Mouse (Mus musculus): ENCODE measurements around the gene Rhot1.
"Not testable (repeated sequence)": the region's sequence is repeated elsewhere in the genome, so short reads cannot be mapped to it uniquely, and the experiment has no call there.

The Rhot1 gene

DNA sequence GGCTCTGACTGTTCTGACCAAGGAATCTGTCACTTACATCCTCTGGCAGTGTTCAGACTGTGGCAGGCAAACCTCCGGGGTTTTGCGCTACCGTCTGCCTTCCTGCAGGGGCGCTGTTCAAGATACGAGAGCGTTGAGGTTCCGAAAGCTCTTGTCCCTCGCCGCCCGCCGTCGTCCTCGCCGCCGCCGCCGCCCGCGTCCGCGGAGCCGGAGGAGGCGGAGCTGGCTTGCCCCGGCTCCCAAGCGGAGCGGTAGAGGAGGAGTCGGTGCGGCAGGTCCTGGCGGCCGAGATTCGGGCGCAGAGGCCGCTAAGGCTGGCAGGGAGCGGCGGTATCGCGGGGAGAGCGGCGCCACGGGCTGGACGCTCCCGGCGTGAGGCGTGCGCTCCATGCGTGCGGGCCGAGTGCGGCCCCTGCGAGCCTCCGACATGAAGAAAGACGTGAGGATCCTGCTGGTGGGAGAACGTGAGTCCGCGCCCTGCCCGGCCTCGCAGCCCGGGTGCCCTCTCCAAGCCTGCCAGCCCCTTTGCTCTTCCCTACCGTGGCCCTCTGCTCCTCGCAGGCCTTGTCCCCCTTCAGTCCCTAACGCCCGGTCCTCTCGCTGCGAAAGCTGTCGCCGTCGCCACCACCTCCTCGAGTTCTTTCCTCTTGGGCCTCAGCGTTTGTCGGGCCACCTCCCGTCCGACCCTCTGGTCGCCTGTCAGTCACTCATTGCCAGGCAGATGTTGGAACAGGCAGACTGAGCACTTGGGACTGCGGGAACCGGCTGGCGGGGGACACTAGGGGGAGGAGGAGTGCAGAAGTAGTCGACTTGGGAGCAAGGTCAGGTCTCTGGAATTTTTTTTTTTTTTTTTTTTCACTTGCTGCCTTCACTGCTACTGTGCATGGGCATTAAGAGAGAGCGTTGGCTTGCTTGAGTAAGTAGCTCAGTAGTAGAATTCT lies at the start of gene Rhot1:
Gene Rhot1, plus strand, starts transcription at position 160 of the 941 bp plus-strand sequence.
- peak; percentile 94 for DNase-seq (ENCODE audit: low spot score)

DNA sequence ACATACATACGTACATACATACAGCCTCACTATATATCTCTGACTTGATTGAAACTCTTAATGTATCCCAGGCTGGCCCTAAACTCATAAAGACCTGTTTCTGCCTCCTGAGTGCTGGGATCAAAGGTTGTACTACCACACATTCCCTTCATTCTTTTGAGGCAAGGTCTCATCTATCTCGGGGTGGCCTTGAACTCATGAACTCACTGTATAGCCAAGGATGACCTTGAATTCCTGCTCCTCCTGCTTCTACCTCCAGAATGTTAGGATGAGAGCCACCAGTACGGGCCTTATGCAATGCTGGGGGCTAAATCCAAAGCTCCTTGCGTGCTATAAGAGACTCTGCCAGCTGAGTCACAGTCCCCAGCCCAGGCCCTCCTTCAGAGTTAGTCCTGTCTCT lies 47.8 kb upstream of the Rhot1 start:
- no peak for DNase-seq (ENCODE audit: low spot score)

DNA sequence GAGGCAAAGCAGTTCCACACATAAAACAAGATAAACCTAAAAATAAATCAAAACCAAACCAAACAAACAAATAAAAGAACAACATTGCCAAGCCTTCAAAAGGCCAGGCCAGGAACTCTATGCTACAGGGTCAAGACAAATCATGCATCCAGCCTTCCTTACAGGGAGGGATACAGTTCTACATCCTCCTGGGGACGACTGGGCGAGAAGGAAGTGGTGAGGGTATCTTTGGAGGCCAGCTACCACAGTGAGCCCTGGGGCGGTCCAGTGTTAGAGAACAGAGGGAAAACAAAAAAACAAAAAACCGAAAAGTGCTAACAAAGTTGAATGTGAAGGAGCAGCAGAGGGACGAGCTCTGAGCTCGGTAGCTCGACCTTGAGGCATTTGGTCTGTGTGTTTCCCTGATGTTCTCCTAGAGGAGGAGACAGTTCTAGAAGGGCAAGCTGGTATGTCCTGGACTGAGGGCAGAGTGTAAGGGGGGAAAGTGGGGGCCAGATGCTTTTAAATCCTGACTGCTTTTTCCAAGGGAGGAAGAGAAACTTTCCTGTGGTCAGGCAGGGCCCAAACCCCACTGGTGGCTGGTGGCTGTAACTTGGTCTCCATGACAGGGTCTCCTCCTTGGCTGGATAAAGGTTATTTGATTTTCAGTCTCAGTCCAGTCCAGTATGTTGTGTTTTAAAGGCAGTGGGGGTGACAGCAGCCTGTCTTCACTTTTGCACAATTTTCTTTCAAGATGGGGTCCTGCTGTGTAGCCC lies 45.3 kb upstream of the Rhot1 start:
- DNase-seq (ENCODE audit: low spot score), result no peak

DNA sequence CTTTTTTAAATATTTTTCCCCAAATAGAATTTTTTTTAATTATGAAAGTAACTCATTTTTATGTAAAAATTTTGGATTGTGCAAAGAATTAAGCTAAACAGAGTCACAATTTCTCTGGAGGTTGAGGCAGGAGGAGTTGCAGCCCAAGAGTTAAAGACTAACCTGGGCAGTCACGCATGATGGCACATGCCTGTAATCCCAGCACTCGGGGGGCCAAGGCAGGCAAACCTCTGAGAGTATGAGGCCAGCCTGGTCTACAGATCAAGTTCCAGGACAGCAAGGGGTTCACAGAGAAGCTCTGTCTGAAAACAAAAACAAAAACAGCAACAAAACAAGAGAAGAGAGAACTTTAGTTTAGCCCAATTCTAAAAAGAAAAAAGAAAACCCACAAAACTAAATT lies 44.6 kb upstream of the Rhot1 start:
- no peak for DNase-seq (ENCODE audit: low spot score)

DNA sequence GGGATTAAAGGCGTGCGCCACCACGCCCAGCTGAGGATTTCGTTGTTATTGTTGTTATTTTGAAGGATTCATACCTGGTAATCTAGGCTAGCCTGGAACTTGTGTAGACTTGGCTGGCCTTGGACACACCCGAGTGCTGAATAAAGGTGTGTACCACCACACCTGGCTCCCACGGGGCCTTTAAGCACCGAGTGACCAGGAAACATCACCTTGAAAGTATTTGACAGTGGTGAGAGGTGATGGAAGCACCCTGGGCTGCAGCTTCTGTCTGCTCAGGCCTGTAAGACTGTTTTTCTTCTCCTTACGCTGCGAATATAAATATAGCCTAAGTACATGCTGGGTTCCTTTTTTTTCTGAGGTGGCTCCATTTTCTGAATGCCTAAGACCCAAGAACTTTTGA lies 40.7 kb upstream of the Rhot1 start:
- DNase-seq (ENCODE audit: low spot score), result no peak

DNA sequence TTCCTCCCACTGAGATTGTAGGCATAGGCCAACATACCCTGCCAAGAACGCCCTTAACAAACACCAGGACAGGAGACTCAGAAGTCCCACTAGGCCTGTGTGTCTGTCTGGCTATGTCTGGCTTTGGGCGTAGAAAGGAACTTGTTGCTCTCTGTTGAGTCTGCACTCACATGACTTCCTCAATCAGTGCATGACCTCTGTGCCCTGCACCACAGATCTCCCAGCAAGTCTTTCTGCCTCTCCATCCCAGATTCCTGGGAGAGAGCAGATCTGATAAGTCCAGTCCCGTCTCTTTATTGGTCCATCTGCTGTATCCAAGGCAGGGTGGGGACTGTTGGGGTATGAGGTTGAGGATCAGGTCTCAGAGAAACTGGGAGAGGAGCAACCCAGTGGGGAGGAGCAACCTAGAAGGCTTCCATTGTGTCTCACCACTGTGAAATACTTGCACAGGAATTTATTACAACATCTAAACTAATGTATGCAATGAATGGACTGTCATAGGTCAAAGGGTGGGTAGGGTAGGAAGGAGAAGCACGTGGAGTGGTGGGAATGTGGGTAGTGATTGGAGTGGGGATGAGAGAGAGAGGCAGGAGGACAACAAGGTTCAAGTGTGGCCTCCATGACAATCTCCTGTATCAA lies 40.1 kb upstream of the Rhot1 start:
- no peak for DNase-seq (ENCODE audit: low spot score)

DNA sequence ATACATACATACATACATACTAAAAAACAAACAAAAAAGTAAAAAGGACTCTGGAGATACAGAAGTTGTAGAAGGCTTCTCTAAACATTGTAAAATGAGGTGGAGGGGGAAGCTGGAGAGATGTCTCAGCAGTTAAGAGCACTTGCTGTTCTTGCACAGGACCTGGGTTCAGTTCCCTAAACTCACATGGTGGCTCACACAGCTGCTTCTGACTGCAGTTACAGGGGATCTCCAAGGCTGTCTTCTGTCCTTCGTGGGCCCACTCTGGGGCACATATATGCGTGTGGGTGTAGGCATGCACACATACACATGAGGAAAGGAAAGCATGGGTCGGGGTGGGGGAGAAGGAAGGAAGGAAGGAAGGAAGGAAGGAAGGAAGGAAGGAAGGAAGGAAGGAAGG lies 39.2 kb upstream of the Rhot1 start:
- no peak for DNase-seq (ENCODE audit: low spot score)

DNA sequence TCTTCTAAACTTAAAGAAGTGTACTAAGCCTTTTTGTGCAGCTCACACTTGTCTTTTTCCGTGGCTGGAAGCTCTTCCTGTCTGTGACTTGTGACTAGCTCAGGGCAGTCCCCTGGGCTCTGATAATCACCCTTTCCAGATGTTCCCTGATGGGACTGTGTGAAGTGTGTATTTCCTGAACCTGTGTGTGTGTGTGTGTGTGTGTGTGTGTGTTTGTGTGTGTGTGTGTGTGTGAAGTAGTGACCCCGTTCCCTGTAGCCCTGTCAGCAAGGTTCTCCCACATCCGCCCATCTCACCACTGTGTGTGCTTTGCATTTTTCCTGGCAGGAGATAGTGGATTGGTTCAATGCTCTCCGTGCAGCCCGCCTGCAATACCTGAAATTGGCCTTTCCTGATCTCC lies 38.5 kb upstream of the Rhot1 start:
- DNase-seq (ENCODE audit: low spot score), result no peak

DNA sequence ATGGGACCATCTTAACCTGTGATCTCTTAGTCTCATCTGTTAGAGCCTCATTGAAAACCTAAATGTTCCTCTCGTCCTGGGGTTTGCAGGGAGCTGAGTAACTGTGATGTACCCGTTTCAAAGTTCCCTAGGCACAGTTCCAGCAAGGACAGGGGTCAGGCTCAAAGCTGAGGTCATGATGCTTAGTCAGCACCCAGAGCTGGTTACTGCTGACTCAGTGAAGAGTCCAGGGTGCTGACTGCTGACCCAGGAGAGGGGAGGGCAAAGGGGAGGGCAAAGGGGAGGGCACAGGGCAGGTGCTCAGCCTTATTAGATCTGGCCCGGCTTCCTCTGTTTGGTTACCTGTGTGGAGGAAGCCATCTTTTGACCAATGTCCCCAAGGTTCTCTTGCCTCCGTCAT lies 36.9 kb upstream of the Rhot1 start:
- no peak for DNase-seq (ENCODE audit: low spot score)

DNA sequence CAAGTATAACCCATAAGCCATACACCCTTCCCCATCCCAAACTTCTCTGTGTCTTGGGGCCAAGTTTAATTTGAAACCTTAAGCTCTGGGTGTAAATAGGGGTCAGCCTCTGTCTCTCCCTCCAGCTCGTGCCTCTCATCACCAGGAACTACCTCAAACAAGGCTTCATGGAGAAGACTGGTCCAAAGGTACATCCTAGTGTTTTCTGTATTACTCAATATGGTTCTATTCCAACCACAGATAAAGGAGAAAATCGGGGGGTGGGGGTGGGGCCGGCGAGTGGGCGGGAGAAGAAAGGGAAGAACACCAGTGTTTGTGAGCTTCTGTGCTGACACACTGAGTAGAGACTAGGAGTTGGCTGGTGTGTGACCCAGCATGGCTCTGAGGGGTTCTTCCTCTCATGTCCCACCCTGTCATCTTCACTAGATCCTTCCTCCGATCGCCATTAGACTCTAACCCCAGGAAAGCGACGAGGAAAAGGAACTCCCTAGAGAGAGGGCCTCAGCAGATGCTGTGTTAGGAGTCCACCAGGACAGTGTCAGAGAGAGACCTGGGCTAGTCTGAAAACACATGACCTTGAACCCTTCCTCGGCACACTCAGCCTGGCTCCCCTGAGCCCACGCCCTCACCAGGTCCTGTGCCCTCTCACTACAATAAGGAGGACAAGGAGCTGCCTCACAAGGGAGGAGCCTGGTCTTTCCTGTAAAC lies 34.7 kb upstream of the Rhot1 start:
- no peak for DNase-seq (ENCODE audit: low spot score)

DNA sequence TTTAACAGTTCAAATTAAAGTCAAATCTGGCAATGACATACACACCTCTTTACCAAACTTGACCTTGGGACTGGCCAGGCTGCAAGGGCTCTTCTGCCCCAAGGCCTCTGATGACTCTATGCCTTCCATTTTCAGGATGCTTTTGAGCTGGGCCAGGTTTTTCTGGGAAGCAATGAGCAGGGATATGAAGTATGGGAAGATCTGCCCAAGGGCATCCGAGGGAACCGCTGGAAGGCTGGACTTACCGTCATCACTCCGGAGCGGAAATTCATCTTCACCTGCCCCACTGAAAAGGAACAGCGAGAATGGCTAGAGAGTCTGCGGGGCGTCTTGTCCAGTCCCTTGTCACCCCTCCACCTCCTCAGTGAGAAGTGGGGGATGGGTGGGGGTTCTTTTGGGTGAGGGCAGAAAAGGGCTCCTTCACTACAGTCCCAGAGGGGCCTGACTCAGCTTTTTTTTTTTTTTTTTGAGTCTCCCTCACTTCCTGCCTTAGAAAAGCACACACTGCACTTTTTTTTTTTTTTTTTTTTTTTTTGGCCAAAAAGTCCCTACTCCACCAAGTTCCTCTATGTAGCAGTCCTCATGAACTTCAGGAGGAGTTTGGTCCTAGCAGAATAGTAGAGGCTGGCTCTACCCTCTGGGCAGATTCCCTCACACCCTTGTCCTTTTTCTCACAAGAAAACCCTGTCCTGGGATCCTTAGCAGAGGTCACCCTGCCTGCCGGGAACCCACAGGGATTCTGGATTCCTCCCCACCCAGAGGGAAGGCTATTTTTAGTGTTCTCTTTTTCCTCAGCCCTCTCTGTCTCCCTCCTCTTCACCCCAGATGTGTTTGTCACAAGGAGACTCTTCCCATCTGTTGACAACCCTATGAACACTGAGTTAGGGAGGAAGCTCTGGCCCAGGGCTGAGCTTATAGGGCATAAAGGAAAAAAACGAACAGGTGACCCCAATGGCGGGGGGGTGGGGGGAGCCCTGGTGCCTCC lies 31.6 kb upstream of the Rhot1 start:
- DNase-seq (ENCODE audit: low spot score), result no peak

DNA sequence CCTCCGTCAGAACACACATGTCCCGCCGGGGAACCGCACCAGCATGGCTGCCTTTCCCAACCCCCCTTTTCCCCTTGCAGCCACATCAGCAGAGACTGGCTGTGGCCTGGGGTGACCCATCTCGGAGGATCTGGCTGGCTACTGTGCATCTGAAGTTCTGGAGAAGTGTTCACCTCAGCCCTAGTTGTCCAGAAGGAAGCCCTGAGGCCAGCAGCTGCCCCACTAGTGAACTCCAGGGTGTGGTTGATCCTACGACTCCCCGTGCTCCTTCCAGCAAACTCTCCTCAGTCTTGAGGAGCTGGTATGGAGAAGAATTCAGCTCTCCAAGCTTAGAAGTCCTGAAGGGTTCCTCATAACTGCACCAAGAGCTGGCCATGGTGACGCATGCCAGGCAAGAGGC lies 30.5 kb upstream of the Rhot1 start:
- DNase-seq (ENCODE audit: low spot score), result no peak

DNA sequence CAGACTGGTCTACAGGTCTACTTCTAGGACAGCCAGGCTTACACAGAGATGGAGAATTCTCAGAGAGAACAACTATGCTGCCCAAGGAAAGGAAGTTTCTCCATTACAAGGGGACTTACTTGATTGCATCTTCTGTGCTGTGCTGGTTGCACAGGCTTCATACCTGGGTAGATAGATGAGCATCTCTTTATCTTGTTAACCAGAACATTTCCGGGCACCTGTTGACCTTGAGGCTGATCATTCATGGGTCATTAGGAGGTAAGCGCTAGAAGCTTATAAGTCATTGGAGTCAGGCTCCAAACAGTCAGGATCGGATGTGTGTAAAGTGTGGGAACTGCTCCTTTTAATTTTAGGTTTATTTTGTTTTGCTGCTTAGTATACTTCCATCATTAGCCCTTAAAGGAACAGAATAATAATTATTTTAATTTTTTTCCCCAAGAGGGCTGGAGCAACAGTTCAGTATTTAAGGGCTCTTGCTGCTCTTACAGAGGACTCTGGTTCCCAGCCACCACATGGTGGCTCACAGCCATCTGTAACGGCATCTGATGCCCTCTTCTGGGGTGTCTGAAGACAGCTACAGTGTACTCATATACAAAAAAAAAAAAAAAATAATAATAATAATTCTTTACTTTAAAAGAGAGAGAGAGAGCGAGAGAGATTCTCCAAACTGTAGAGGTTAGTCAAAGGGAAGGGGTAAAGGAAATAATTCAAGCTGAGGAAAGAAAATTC lies 27.6 kb upstream of the Rhot1 start:
- DNase-seq (ENCODE audit: low spot score), result no peak

DNA sequence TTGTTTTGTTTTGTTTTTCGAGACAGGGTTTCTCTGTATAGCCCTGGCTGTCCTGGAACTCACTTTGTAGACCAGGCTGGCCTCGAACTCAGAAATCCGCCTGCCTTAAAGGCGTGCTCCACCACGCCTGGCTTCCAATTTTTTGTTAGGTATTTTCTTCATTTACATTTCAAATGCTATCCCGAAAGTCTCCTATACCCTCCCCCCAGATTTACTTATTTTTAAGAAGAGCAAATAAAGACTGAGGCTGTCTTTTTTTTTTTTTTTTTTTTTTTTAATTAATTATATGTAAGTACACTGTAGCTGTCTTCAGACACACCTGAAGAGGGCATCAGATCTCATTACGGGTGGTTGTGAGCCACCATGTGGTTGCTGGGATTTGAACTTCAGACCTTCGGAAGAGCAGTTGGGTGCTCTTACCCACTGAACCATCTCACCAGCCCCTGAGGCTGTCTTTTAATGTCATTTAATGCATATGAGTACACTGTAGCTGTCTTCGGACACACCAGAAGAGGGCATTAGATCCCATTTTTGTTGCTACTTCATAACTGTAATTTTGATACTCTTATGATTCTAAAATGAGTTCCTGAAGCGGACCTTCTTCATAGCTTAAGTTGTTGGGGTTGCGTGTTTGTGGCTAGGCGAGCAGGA lies 25.6 kb upstream of the Rhot1 start:
- not testable (repeated sequence) for DNase-seq (ENCODE audit: low spot score)

DNA sequence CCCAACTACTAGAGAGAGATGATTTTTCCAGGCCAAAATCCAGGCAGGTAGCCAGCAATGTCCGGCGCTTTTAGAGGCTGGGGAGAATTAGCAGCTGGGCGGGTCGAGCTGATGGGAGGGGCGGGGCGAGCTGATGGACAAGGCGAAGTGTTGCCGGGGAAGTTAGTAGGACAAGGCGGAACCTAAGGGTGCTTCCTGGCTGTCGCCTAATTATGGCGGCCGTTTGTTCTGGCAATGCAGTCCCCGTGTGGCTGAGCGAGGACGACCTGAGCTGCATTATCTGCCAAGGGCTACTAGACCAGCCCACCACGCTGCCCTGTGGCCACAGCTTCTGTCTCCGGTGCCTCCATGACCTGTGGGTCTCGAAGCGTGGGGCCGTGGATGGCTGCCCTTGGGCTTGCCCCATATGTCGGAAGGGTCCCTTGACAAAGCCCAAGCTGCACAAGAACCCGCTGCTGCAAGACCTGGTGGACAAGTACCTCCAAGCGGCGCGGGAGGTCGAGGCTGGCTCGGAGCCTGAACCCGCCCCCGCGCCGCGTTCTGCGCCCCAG lies 25.0 kb upstream of the Rhot1 start, which contains the start of gene Rnf135:
Gene Rnf135, plus strand, starts transcription at position 147 of the 551 bp plus-strand sequence.
- DNase-seq (ENCODE audit: low spot score), result peak; percentile 82

DNA sequence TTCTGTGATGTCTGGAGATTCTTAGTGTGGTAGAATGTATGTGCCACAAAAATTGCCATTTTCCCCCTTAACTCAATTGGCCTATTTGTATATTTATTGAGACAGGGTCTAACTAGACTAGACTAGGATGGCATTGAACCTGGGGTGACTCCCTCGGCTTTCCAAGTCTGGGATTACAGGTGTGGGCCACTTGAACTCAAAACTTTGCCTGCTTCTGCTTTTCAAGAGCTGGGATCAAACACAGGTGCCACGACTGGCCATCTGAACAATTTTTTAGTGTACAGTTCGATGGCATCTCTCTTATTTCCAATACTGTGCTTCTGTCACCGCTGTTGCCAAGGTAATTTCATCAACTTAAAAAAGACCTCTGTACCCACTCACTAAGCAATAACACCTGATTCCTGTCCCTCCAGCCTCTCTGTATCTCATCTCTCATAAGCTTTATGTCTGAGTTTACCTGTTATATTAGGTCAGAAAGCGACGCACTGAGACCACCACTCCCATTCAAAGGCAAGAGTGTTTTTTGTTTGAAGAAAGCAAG lies 24.2 kb upstream of the Rhot1 start:
- no peak for DNase-seq (ENCODE audit: low spot score)

DNA sequence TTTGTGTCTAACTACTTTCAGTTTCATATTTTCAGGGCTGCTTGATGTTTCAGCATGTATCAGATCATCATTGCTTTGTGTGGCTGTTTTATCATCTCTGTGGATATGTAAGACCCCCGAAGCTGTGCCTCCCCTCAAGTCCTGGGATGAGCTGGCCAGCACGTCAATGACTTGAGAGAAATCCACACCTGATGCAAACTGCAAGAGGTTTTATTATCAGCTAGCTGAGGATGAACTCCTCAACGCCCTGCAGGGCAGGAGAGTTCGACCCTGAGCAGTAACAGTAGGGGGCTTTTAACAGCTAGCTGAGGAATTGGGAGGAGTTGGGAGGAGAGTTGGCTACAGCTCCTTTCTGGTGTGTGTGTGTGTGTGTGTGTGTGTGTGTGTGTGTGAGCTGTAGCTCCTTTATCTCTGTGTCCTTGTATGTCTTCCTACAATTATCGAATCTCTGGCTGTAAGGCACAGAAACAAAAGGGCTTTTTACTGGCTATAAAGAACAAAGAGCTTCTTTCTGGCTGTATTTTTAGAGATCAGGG lies 23.3 kb upstream of the Rhot1 start:
- not testable (repeated sequence) for DNase-seq (ENCODE audit: low spot score)

DNA sequence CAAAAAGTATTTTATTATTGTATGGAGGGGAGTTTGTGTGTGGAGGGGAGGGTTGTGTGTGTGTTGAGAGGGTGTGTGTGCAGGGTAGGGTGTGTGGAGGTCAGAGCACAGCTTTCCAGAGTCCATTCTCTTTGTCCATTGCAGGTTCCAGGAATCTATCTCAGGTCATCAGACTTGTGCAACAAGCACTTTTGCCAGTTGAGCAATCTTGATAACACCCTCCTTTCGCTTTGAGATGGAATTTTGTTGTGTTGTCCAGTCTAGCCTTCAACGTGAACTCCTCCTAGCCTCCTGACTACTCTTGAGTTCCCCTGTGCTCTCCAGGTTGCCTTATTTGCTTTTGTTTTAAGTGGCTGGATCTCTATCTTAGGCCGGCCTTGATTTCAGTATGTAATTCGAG lies 18.5 kb upstream of the Rhot1 start:
- no peak for DNase-seq (ENCODE audit: low spot score)

DNA sequence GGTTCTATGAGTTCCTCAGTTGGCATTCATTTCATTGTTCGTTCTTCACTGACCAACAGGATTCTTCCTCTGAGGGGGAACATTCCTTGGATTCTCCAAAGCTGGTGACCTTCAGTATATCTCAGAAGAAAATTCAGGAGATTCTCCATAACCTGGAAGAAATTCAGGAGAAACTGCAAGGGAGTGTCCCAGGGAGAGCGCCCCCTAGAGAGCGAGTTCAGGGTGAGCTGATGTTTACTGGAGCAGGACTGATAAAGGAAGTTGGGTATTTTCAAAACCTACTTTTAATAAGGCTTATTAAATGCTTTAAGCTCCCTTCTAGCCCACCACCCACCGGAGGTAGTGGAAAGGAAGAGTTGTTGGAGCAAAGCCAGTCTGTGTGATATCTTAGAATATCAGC lies 15.0 kb upstream of the Rhot1 start:
- DNase-seq (ENCODE audit: low spot score), result no peak
